Mouse (Mus musculus) spleen, adult 12 weeks (tissue): ENCODE measurements at regions not wholly inside any gene's neighbourhood (a gene's known extent, or its start where the extent isn't known, plus 50 kb on each side); places are given as distances from the start of the nearest gene placed in this dataset.
"Not testable (repeated sequence)": the region's sequence is repeated elsewhere in the genome, so short reads cannot be mapped to it uniquely, and the experiment has no call there.

Experiments used
- DNase-seq: peaks from one replicate; pipeline ENCODE4 v3.0.0; 2022; ENCODE audit warnings: low spot score

- DNase-seq: no peak
These were observed 69.3 kb downstream of the Btg1 start for GRCm38 (mm10) chr10:96685991-96686601.

- no peak for DNase-seq
These were observed 70.0 kb downstream of the Btg1 start for GRCm38 (mm10) chr10:96686659-96687440.

GRCm38 (mm10) chr10:96687441-96687772, 70.6 kb downstream of the Btg1 start:
- no peak for DNase-seq

- DNase-seq: no peak
These were observed 73.4 kb downstream of the Btg1 start for GRCm38 (mm10) chr10:96689976-96690867.

- DNase-seq: no peak
These were observed 74.1 kb downstream of the Btg1 start for GRCm38 (mm10) chr10:96690868-96691302.

- no peak for DNase-seq
These were observed 74.6 kb downstream of the Btg1 start for GRCm38 (mm10) chr10:96691319-96691870.

- DNase-seq: no peak
These were observed 76.0 kb downstream of the Btg1 start for GRCm38 (mm10) chr10:96692821-96693220.

GRCm38 (mm10) chr10:96693766-96694165, 77.0 kb downstream of the Btg1 start:
- no peak for DNase-seq

GRCm38 (mm10) chr10:96696571-96696970, 79.8 kb downstream of the Btg1 start:
- DNase-seq: no peak

GRCm38 (mm10) chr10:96697781-96698180, 81.0 kb downstream of the Btg1 start:
- peak; percentile 17 for DNase-seq

- no peak for DNase-seq
These were observed 89.8 kb downstream of the Btg1 start for GRCm38 (mm10) chr10:96706656-96707055.

GRCm38 (mm10) chr10:96708471-96708870, 91.7 kb downstream of the Btg1 start:
- DNase-seq: no peak

GRCm38 (mm10) chr10:96709698-96710356, 93.0 kb downstream of the Btg1 start:
- no peak for DNase-seq

GRCm38 (mm10) chr10:96711993-96712392, 95.2 kb downstream of the Btg1 start:
- no peak for DNase-seq

GRCm38 (mm10) chr10:96714702-96715101, 97.9 kb downstream of the Btg1 start:
- no peak for DNase-seq

GRCm38 (mm10) chr10:96717281-96717680, 100.5 kb downstream of the Btg1 start:
- DNase-seq: no peak

- DNase-seq: not testable (repeated sequence)
These were observed 101.9 kb downstream of the Btg1 start for GRCm38 (mm10) chr10:96718706-96719105.

GRCm38 (mm10) chr10:96720281-96720711, 103.5 kb downstream of the Btg1 start:
- DNase-seq: no peak

GRCm38 (mm10) chr10:96720956-96721688, 104.3 kb downstream of the Btg1 start:
- no peak for DNase-seq

GRCm38 (mm10) chr10:96722491-96722890, 105.7 kb downstream of the Btg1 start:
- DNase-seq: no peak

- DNase-seq: no peak
These were observed 106.3 kb downstream of the Btg1 start for GRCm38 (mm10) chr10:96723071-96723470.
